Mouse (Mus musculus) embryo, embryonic 10 days (tissue): ENCODE measurements around the gene Zfp128.
A peak's percentile ranks its signal among the peaks of the same experiment; 100 is the strongest.
"Not testable (repeated sequence)": the region's sequence is repeated elsewhere in the genome, so short reads cannot be mapped to it uniquely, and the experiment has no call there.

ENCODE experiments used
- DNase-seq: peaks from one replicate; pipeline ENCODE4 v3.0.0-alpha.2; 2015; ENCODE audit warnings: low spot score

Gene Zfp128

GRCm38 (mm10) chr7:12880911-12881660, at the start of gene Zfp128:
TSS of gene Zfp128 (plus strand) at chr7:12881177.
- DNase-seq = peak; percentile 100

- DNase-seq = peak; percentile 93
These were observed 46.5 kb upstream of the Zfp128 start, which contains the start of gene Zfp110 for GRCm38 (mm10) chr7:12834162-12835120. TSS of gene Zfp110 (plus strand) at chr7:12834761.

- DNase-seq = no peak
These were observed 45.7 kb upstream of the Zfp128 start for GRCm38 (mm10) chr7:12835193-12835671.

DNA sequence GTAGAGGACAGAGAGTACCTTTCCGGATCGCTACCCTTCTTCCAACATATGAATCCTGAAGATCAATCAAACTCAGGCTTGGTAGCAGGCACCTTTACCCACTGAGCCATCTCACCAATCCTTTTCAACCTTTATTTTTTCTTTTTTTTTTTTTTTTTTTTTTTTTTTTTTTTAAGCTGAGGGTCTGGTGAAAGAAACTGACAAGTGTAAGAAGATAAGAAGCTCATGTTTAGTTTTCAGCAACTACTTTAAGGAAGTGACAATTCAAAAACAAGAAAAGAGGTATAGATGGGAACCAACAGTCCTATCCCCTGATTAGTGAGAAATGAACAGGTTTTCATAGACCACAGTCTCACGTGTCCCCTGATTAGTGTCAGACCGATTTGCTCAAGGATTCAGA, 45.2 kb upstream of the Zfp128 start:
- DNase-seq = no peak

- DNase-seq = peak; percentile 41
These were observed 6.7 kb upstream of the Zfp128 start for GRCm38 (mm10) chr7:12874301-12874700.

- no peak for DNase-seq
These were observed 941 bp upstream of the Zfp128 start for GRCm38 (mm10) chr7:12880036-12880435.

DNA sequence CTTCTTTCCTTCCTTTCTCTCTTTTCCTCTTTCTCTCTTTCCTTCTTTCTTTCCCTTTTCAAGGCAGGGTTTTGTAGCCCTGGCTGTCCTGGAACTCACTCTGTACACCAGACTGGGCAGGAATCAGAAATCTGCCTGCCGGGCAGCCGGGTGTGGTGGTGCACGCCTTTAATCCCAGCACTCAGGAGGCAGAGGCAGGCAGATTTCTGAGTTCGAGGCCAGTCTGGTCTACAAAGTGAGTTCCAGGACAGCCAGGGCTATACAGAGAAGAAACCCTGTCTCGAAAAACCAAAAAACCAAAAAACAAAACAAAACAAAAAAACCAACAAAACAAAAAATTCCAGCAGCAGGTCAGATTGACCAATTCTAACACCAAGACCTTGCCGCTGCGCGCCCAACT, 480 bp upstream of the Zfp128 start:
- not testable (repeated sequence) for DNase-seq

GRCm38 (mm10) chr7:12886563-12887266, 5.7 kb downstream of the Zfp128 start:
- no peak for DNase-seq

- DNase-seq = no peak
These were observed 6.6 kb downstream of the Zfp128 start for GRCm38 (mm10) chr7:12887585-12887984.

DNA sequence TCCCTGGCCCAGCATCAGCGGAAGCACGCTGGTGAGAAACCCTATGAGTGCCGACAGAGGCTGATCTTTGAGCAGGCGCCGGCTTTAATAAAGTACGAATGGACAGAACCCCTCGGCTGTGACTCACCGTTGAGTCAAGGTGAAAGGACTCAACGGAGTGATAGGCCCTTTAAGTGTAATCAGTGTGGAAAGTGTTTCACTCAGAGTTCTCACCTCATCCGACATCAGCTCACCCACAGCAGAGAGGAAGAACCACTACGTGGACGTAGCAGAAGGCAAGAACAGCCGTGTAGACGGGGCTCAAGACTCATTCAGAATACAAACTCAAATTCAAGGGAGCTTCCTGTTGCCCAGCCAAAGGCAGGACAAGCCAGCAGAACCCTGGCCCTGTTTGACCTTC, 10.0 kb downstream of the Zfp128 start:
- DNase-seq = no peak

- no peak for DNase-seq
These were observed 10.4 kb downstream of the Zfp128 start for GRCm38 (mm10) chr7:12891334-12891733.

GRCm38 (mm10) chr7:12897655-12898410, 16.9 kb downstream of the Zfp128 start, which contains the start of gene Zscan22:
TSS of gene Zscan22 (plus strand) at chr7:12897815.
- peak; percentile 98 for DNase-seq

DNA sequence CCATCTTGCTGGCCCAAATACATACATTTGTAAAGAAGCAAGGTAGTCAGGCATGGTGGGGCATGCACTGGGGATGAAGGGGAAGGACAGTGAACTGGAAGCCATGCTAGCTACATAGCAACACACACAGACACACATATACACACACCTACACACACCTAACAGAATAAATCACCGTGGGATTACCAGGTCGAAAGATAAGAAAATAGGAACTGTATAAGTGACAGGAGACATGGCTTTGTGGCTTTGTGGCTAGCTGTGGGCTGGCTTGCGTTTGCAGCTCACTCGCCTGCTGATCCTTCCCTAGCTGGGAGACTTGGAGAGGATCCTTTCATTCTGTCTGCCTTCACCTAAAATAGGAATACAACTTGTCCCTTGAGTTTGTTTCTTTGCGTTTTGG, 20.5 kb downstream of the Zfp128 start:
- DNase-seq = no peak

GRCm38 (mm10) chr7:12903623-12904022, 22.6 kb downstream of the Zfp128 start:
- DNase-seq = peak; percentile 17

DNA sequence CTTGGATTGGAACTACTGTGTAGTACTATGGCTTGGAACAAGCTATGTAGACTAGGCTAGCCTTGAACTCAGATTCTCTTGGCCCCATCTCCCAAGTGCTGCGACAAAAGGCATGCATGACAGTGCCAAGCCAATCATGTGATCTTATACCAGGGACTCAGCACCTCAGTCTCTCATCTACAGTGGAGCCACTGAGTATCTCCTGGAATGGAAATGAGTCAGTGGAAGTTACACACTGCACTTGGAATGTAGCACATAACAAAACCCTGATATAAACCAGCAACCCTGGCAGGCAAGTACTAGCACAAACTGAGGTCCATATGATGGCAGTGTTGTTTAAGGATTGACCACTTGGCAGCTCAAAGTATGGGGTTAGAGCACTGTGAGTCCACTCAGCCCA, 24.2 kb downstream of the Zfp128 start:
- DNase-seq = no peak

- DNase-seq = peak; percentile 75
These were observed 28.6 kb downstream of the Zfp128 start for GRCm38 (mm10) chr7:12909498-12909962.

DNA sequence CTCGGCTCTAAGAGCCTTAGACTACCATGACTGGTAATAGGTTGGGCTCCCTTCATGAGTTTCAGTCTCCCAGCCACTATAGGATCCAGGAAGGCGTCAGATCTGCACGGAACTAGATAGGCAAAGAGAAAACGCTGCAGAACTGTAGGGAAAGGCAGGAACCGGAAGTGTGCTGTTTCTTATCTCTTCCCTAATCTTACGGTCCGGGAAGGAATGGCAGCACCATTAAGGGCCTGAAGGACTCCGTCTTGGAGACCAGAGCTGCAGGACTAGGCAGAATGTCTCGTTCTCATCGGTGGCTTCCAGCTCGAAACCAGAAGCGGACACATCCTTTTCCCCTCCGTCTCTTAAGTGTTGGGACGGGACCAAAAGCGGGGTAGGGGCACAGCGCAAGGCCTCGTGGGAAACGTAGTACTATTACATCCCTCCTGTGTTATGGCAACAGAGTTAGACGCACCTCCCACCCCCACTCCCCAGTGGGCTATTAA, 29.2 kb downstream of the Zfp128 start:
- DNase-seq = peak; percentile 81

GRCm38 (mm10) chr7:12913556-12913955, 32.6 kb downstream of the Zfp128 start:
- DNase-seq = peak; percentile 47

GRCm38 (mm10) chr7:12920495-12920894, 39.5 kb downstream of the Zfp128 start:
- not testable (repeated sequence) for DNase-seq

DNA sequence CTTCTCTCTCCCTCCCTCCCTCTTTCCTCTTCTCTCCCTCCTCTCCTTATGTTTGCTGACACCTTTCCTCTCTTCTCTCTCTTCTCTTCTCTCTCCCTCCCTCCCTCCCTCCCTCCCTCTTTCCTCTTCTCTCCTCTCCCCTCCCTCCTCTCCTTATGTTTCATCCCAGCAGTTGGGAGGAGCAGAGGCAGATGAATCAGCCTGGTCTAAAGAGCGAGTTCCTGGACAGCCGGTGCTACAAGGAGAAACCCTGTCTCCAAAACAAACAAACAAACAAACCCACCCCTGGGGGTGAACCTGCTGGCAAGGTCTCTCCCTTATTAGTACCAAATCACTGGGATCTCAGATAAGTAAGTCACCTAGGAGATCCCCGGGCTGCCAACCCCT, 40.3 kb downstream of the Zfp128 start:
- peak; percentile 13 for DNase-seq
